Mouse (Mus musculus) mouse trophoblast stem cell (cell line): Measurements from ENCODE around the gene Erg28.

Source experiments
- in situ Hi-C, 2 experiments: fragments of 300-500 bp; cut with MseI, MboI; formaldehyde crosslinking; loops; 2 replicates in 1 of 2; 3 replicates in 1 of 2; pipeline ENCODE4 v1.15.1; 2025

Gene Erg28

GRCm38 (mm10) chr12:85825361-85825760, 1.0 kb upstream of the Erg28 start:
- in situ Hi-C loops: no loop called here

GRCm38 (mm10) chr12:85822051-85822450, 2.3 kb downstream of the Erg28 start:
- in situ Hi-C loops: no loop called here

- in situ Hi-C loops: no loop called here
Observed at GRCm38 (mm10) chr12:85813599-85813998, 10.8 kb downstream of the Erg28 start.

- in situ Hi-C loops: no loop called here
Observed at GRCm38 (mm10) chr12:85811676-85812075, 12.7 kb downstream of the Erg28 start.

- in situ Hi-C loops: no loop called here
Observed at GRCm38 (mm10) chr12:85810959-85811358, 13.4 kb downstream of the Erg28 start.

- in situ Hi-C loops: no loop called here
Observed at GRCm38 (mm10) chr12:85809726-85810125, 14.6 kb downstream of the Erg28 start.

- in situ Hi-C loops: no loop called here
Observed at GRCm38 (mm10) chr12:85800031-85800430, 24.3 kb downstream of the Erg28 start.

- in situ Hi-C loops: no loop called here
Observed at GRCm38 (mm10) chr12:85795551-85795950, 28.8 kb downstream of the Erg28 start.

- in situ Hi-C loops: no loop called here
Observed at GRCm38 (mm10) chr12:85794094-85794493, 30.3 kb downstream of the Erg28 start.

GRCm38 (mm10) chr12:85792821-85793346, 31.5 kb downstream of the Erg28 start:
- in situ Hi-C loops: no loop called here

- in situ Hi-C loops: no loop called here
Observed at GRCm38 (mm10) chr12:85792158-85792557, 32.2 kb downstream of the Erg28 start.

- in situ Hi-C loops: no loop called here
Observed at GRCm38 (mm10) chr12:85784916-85785815, 39.2 kb downstream of the Erg28 start.

- in situ Hi-C loops: no loop called here
Observed at GRCm38 (mm10) chr12:85781606-85782005, 42.7 kb downstream of the Erg28 start.

GRCm38 (mm10) chr12:85779707-85780106, 44.6 kb downstream of the Erg28 start:
- in situ Hi-C loops: no loop called here

- in situ Hi-C loops: no loop called here
Observed at GRCm38 (mm10) chr12:85778962-85779361, 45.4 kb downstream of the Erg28 start.

- in situ Hi-C loops: no loop called here
Observed at GRCm38 (mm10) chr12:85771356-85771755, 53.0 kb downstream of the Erg28 start.

GRCm38 (mm10) chr12:85767750-85768149, 56.6 kb downstream of the Erg28 start:
- in situ Hi-C loops: no loop called here

- in situ Hi-C loops: no loop called here
Observed at GRCm38 (mm10) chr12:85766287-85766686, 58.1 kb downstream of the Erg28 start.
